Mouse (Mus musculus) ES-CJ7 (cell line): ENCODE data around the gene Homer2.

Experiments
- DNase-seq: peaks from one replicate; pipeline ENCODE4 v3.0.0; 2011; ENCODE audit warnings: low read depth, low spot score

Gene Homer2

DNA sequence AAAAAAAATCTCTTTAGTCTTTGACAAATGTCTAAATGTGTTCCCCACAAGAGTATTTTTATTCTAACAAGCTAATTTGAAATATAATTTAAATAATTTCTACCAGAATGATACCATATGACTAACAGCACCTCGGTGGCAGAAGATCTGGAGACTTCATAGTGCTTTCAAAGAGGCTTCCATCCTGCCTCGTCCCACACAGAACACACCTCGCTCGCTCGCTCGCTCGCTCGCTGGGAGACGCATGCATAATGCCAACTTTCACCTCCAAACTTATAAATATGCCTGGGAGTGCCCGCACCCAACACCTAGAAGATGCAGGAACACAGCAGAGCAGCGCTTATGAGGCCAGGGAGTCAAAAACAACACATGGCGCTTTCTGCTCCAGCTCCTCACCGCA, 9.0 kb downstream of the Homer2 start:
- no peak for DNase-seq

DNA sequence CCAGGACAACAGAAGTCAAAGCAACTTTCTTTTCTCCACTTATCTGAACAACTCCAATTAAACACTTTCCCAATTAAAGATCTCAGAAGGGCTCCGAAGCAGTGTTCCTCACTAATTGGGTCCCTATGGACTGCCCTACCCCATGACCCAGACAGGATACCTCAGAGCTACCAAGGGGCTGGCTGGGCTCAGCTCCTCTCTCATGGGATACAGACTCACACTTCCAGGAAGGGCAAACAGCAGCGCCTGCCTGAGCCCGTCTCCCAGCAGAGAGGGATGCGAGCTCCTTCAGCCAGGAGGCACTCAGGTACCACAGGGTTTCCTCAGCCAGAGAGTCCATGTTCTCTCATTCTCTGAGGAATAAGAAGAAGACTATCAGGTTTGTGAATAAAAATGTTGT, 9.4 kb downstream of the Homer2 start:
- no peak for DNase-seq

DNA sequence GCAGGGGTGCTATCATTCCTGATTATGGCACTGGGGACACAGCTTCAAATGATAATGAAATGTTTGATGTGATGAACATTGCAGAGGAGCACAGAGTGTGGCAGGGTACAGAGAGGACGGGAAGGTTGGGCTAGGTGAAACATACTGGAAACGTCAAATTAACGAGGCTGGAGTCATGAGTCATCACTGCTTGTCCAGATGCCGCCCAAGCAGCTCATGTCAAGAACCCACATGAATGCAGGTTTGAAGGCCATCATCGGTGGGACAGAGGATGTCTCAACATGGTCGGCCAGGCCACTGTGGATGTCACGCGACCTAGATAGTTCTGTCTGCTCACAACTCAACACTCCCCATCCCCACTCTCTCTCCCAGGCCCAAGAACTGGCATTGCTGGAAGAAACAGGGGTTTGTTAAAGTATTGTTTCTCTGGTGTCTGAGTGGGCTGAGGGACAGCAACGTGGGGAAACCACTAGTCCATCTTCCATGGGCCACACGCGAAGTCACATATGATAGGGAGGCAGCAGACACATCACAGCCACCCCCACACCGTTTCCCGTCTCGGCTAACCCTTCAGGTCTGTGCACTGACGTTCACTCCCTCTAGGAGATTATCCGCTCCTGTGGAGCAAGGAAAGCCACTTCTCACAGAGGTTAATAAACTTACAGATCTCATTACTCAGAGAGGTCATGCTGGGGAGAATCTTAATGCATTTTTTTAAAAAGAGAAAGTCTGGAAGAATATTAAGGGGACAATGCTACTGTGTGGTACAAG, 11.4 kb downstream of the Homer2 start:
- no peak for DNase-seq

DNA sequence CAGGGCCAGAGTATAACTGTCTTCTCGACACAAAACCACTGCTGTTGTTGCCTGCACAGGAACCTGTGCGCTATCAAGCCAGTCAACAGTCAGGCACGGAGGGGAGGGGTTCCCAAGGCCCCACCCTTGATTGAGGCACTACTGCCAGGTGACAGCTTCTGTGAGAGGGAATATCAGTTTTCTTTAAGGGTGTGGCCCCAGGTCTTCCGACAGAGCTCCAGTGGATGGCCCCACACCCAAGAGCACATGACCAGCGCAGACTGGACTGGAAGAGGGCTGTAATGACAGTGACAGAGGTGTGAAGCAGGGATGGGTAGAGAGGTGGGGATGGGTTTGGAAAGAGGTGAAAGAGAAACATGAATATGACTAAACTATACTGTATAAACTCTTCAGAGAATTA, 16.3 kb downstream of the Homer2 start:
- DNase-seq: peak; percentile 33

DNA sequence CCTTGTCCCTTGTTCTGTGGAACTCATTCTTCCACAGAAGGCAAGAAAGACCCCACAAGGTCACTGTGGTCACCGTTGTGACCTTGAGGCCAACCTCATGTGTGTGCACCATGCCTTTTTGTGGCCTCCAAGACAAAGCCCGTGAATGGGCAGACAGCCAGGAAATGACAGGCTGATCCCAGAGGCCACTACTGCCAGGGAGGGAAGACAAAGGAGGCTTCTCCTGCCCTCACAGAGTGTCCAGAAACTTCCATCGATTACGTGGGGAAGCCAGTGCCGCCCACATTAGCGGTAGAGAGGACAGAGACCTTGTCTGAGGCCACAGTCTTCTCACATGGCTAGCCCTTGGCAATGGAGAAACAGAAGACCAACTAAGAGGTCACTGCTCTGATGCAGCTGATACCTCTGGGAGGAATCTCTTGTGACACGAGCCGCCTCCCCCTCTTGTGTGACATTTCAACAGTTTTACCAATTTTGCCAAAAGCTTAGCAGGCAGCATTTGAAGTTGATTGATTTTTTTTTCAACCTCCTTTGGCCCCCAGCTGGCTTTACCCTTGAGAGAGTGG, 18.1 kb downstream of the Homer2 start:
- no peak for DNase-seq

DNA sequence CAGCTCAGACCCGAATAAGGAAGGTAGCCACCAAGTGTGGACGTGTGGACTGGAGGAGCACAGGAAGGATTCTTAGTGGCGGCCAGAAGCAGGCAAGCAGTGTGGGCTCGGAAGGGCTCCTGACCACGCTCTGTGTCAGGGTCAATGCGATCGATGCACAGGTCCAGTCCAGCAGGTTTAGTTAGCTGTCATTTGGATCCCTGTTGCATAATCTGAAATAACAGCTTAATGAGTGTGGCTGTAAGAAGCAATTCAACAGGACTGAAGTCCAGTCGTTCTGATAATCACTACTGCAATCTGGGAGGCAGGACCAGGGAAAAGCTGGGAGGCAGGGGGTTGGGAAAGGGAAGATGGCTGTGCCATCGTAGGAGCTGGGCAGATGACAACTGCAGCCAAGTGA, 18.9 kb downstream of the Homer2 start:
- DNase-seq: no peak

DNA sequence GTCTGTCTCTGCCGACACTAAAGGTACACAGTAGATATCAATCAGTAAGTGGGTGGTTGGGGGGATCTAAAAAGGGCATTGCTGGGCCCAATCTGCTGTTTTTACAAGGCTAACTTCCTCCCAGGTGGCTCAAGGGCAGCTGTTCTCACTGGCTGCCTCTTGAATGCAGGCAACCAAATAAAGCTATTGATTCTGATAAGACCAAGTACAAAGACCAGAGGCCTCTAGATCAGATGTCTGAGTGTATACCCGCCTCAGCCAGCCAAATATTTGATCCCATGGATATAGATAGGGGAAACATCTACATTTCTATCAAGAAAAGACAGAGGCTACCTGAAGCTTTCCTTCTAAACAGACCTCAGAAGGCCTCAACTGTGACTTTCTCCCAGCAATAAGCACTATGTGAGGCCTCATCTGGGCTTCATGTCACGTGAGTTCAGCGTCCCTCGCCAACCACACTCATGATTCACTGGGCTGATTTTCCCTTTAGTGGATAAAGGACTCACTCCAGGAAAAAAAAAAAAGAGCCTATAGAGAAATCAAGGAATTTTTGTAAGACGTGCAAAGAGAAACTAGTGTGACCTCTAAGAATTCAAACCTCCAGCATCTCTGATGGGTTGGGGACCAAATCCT, 19.5 kb downstream of the Homer2 start:
- no peak for DNase-seq

DNA sequence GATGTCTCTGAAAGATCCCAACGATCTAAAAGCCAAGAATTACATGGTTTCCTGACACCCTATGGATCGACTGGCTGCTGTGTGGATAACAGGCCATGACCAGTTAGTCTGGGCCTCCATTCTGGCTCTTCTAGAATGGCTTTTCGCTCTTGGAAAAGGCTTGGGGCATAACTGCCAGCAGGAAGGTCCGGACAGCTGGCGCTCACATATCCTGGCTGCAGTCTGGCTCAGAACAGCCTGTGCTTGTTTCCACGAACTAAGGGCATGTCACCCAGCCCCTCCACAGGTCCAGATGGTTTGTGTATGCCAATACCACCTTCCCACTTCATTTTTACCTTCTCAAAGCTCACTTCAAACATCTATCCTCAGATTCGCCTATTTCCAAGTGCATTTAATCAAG, 22.0 kb downstream of the Homer2 start:
- DNase-seq: no peak

DNA sequence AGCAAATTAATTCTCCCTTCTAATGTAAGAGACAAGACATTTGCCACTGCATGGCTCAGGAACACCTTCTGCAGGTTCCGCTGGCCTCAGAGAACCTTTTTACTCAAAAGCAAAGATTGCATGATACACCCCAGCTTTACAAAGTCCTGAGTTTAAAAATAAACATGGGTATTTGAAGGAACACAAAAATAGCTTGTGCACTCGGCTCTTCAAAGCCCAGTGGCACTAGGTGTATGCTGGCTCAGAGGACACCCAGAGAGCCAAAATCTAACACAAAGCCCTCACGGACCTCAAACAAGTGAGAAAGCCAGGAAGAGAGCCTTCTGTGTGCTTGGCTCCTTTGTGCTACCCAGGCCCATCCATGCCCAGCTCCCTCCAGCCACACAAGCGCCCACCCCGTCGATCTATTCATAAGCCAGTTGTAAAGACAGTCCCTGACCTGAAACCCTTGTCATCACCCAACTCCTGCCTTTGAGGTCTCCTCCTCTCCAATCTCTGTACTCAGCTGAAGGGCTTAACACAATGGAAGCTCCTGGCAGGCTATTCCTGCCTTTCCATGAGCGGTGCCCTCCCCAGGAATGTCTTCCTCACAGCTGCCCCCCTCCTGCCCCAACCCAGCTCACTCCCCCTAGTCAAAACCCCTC, 23.4 kb downstream of the Homer2 start:
- no peak for DNase-seq

DNA sequence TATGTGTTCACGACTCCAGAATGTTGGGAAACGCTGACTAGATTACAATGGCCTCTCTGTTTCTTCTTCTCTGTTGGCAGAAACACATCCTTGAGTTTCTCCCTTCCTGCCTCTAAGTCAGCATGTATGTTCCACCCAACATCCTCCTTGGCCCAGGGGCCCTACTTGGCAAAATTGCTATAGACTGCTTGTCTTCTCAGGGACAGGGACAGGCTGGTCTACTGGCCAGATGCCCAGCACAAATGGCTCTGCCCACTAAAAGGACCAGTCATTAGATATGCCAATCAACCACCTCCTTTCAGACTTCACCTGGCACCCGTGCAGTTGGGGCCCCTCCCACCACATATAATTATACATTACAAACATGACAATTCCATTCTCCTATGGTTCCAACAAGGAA, 25.9 kb downstream of the Homer2 start:
- no peak for DNase-seq

DNA sequence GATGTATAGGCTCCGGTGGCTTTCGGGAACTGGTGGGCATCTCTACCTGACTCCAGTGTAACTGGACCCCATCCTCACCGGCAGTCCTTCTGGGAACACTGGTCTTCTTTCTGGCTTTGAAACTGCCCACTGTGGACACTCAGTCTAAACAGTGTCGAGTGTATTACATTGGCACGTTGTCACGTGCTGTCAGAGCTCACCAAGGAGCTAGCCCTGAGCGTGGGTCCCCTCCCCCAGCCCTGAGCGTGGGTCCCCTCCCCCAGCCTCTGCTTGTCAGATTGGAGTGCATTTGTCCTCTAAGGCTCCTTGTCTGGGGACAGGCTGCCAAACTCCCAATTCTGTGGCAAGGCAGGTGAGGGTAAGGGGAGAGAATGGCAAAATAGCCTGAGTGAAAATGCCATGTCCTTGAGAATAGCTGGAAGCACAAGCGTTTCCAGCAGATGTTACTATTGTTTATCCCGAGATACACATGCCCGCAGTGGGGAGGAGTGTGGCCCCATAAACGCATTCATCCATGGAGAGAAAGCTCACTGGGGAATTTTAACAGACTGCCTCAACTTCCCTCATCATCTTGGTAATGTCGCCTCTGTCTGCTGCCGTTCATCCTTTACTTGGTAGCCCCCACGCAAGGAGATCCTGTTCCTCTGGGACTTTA, 33.8 kb downstream of the Homer2 start:
- DNase-seq: no peak

DNA sequence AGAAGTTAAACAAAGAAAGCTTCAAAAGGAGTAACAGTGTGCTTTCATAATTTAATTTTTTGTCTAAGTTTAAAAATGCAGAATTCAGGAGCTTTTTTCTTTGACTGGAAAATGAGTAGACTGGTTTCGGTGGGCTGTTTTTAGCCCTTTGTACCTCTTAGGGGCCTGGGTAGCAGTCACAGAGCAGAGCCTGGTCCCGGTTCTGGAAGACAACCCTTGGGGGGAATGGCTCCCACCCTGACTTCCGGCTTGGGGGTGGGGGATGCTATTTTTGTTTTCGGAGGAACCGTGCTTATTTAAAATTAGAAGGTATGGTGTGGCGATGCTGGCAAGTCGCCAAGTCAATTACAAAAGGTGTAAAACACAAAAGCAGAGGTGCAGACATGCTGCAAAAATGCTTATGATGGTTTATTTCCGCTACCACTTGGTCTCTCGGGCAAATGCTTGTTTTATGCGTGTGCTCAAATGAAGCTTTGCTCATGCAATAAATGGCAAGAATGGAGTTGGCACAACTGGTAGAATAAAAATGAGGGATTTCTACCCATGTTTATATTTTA, 34.5 kb downstream of the Homer2 start:
- no peak for DNase-seq

DNA sequence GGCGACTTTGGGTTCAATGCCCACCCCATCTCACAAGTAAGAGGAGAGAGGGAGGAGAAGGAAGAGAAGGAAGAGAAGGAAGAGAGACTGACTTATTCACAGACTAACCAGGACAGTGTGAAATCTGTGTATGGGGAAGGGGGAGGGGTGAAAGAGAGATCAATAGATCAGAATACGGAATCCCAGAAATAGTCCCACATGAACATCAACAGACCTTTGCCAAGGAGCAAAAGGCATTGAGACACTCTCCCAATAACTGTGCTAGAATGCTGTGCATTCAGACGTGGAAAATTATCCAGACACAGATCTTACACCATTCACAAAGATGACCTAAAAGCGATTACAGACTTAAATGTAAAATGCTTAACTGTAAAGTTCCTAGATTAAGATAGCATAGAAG, 40.2 kb downstream of the Homer2 start:
- no peak for DNase-seq

DNA sequence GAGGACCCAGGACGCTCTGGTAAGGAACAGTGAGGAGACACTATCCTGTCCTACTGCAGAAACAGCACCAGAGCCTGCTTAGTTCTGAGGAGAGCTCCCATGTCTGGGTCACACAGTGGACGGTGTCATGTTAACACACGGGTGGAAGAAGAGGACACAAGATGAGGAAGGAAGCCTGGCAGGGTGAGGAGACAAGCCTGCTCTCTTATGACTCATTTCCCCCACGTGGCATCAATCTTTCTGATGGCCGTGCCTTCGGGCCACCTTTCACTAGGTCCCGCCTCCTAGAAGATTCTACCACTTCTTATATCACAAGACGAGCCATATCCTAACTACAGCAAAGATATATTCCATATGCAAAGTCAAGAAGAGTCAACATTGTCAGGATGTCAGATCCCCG, 40.7 kb downstream of the Homer2 start:
- DNase-seq: no peak

DNA sequence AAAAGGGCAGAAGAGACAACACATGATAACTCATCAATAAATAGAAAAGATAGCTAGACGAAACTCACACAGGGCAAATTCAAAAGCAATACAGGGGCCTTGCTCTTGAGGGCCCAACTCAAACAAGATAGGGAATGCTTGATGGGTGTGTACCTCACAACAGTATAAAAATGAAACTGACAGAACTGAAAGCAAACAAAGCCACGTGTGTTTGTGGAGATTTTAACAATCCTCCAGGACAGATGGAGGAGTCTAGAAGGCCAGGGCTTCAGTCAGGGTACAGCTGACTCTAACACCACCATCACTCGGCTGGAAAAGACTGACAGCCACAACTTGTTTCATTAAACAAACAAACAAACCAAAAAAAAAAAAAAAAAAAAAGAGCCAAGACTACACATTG, 44.3 kb downstream of the Homer2 start:
- DNase-seq: no peak

DNA sequence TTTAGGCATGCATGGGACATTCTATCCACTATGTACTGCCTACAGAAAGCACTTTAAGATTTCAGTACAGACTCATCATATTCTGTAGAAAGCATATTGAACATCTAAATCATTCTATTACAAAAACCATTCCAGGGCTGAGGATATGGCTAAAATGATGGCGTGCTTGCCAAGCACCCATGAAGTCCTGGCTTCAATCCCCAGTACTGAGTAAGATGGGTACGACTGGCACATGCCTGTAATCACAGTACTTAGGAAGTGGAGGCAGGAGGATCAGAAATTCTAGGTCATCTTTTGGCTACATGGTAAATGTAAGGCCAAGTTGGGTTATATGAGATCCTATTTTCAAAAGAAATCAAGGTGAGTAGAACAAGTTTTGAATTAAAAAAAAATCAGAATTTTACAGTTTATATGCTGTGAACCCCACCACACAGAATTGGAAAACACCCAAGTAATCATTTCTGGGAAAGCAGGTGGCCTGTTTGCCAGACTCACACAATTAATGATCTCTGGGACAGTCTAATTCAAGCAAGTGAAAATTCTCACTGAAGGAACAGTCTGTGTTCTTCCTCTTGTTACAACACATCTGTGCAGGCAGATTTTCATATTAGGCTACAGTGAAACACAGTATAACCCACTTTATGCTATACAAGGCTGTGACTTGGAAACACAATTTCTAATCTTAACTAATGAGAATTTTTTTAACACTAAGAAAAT, 49.5 kb downstream of the Homer2 start:
- no peak for DNase-seq

DNA sequence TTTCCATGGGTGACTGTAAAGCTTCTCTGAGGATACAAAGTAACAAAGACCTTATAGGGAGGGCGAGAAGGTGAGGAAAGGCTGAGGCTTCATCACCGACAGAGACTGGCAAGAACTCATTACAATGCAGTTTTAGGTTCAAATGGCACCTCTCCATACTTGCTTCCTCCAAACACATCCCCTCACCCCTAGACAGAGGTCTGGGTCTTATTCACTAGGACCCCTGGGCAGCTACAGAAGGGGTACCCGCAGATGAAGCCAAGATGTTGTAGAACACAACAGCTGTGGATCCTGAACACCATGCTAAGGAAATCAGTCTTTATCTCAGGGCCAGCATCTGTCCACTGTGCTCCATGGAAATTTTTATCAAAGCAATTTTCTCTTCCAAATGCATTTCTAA, 50.3 kb downstream of the Homer2 start:
- no peak for DNase-seq

DNA sequence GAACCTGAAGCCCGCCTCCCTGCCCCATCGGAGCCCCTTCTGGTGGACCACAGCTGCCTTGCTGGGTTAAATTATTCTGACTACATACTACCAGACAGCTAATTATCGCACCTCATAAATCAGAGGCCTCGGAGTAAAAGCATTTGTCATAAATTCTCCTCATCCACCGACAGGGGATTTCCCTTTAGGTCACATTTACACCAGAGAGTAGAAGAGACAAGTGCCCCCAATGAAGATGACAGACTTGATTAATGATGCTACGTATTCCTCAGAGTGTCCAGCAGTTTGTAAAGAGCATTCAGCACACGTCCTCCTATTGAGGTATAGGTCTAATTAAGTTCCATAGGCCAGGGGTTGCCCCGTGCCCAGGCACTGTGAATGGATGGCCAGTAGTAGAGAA, 50.7 kb downstream of the Homer2 start:
- DNase-seq: no peak

DNA sequence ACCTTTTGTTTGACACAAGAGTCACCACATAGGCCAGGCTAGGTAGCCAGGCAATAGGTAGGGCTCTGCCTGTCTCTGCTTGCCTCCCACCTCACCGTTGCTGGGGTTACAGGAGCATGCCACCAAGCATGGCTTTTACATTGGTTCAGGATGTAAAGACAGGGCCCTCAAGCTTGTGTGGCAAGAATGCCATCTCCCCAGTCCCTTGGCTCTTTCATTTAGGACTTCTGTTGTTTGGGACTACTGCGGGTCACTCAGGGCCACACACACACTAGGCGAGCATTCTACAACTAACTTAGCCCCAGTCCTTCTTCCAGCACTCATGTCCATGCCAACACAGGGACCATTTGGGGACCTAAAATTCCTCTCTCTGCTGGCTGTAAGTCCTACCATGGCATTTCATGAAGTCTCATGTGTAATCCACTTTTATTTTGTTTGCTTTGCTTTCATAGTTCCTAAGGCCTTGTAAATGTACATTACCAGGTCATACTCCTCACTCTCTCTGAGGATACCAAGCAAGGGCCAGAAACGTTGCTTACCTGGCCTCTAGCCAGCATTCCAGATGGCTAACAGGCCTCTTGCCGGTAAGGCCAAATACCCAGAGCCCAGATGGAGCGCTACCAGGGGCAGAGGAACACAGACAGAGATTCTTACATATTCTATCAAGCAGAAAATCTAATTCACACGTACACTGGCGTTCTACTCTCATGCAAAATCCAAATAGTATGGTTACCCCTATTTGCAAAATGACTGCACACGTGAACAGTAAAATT, 52.2 kb downstream of the Homer2 start:
- DNase-seq: no peak

DNA sequence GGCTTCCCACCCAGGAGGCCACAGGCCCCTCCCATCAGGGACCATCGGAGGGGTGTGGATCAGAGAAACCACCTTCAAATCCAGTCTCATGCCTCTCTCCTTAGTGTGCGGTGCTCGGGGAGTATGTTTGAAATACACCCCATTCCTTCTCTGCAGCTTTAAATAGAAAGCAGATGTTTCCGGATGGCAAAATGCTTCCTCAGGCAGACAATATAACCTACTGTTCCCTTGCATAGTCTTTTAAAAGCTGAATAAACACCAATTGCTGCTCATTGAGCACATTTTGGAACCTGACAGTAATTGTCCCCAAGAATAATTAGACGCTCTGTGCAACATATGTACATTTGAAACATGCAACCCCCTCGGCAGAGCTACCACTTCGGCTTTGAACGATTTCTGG, 53.3 kb downstream of the Homer2 start:
- DNase-seq: no peak

DNA sequence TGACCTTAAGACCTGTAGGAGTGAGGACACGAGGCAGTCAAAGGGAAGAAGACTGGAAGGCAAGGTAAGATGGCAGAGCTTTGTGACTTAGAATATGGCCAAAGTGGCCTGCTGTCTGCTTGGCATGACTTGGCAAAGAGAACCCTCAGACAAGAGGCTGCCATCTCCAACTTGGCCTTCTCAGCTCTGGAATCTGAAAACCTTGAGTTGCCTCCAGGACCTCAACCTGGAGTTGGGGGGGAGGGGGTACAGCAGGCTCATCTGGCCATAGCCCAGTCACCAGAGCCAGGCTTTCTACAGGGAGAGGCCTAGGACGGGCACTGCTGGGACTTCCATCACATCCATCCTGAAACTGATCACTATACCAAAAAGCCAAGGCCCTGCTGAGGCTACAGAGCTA, 55.0 kb downstream of the Homer2 start:
- no peak for DNase-seq
